Mouse (Mus musculus) kidney, postnatal 4 days (tissue): ENCODE measurements around the gene Ppt2.

Experiments
- DNase-seq, 2 experiments: peaks; one replicate each; pipeline ENCODE4 v3.0.0; 2021; ENCODE audit warnings: mixed read lengths in 2 of 2

The Ppt2 gene

GRCm38 (mm10) chr17:34655581-34655991 is 27.3 kb upstream of the Ppt2 start:
- peak; percentile 82 to 89 for DNase-seq

GRCm38 (mm10) chr17:34655160-34655559 is 26.9 kb upstream of the Ppt2 start:
- peak; percentile 51 to 69 for DNase-seq

- DNase-seq: no peak
These were observed 26.1 kb upstream of the Ppt2 start for GRCm38 (mm10) chr17:34654392-34654791.

GRCm38 (mm10) chr17:34653746-34654285 is 25.5 kb upstream of the Ppt2 start:
- DNase-seq: peak; percentile 70 to 74

GRCm38 (mm10) chr17:34652985-34653384 is 24.7 kb upstream of the Ppt2 start:
- DNase-seq: no peak

GRCm38 (mm10) chr17:34652546-34652945 is 24.2 kb upstream of the Ppt2 start:
- DNase-seq: no peak

GRCm38 (mm10) chr17:34651507-34652221 is 23.4 kb upstream of the Ppt2 start:
- DNase-seq: peak; percentile 73 to 82

- no peak for DNase-seq
These were observed 22.5 kb upstream of the Ppt2 start for GRCm38 (mm10) chr17:34650781-34651180.

- DNase-seq: no peak
These were observed 21.0 kb upstream of the Ppt2 start for GRCm38 (mm10) chr17:34649106-34649864.

GRCm38 (mm10) chr17:34648141-34648890 is 20.0 kb upstream of the Ppt2 start:
- no peak for DNase-seq

- peak; percentile 94 to 97 for DNase-seq
These were observed 18.8 kb upstream of the Ppt2 start, which contains the start of gene Atf6b for GRCm38 (mm10) chr17:34646906-34647787. Gene Atf6b, plus strand, starts transcription at chr17:34647146.

GRCm38 (mm10) chr17:34645831-34646511 is 17.7 kb upstream of the Ppt2 start:
- no peak for DNase-seq

- no peak for DNase-seq
These were observed 17.0 kb upstream of the Ppt2 start for GRCm38 (mm10) chr17:34645256-34645829.

- DNase-seq: peak; percentile 96 to 97
These were observed 16.3 kb upstream of the Ppt2 start, which contains the start of gene Fkbpl for GRCm38 (mm10) chr17:34644608-34645007. Gene Fkbpl, plus strand, starts transcription at chr17:34644764.

GRCm38 (mm10) chr17:34643944-34644343 is 15.6 kb upstream of the Ppt2 start:
- DNase-seq: no peak

- DNase-seq: no peak
These were observed 15.1 kb upstream of the Ppt2 start for GRCm38 (mm10) chr17:34643379-34643778.

- no peak for DNase-seq
These were observed 13.6 kb upstream of the Ppt2 start for GRCm38 (mm10) chr17:34641945-34642344.

GRCm38 (mm10) chr17:34640778-34641601 is 12.7 kb upstream of the Ppt2 start:
- peak; percentile 55 to 71 for DNase-seq

- no peak for DNase-seq
These were observed 11.3 kb upstream of the Ppt2 start for GRCm38 (mm10) chr17:34639461-34640255.
